Mouse (Mus musculus) inflammation-experienced regulatory T-cells, adult 16 weeks (primary cell): ENCODE measurements around the gene Plxnb2. TPM values are rescaled to one million over a fixed set of nuclear protein-coding genes. Genes with fewer than 3 reads are reported as not detected.

Experiments
- polyA plus RNA-seq: library from polyadenylated mRNA; unstranded; fragments of 100-300 nt; shearing (Covaris generic); gene quantifications from one replicate; pipeline ENCODE4 v1.2.1, GENCODE M21; 2017

The Plxnb2 gene
- polyA plus RNA-seq: 6.9 TPM

DNA sequence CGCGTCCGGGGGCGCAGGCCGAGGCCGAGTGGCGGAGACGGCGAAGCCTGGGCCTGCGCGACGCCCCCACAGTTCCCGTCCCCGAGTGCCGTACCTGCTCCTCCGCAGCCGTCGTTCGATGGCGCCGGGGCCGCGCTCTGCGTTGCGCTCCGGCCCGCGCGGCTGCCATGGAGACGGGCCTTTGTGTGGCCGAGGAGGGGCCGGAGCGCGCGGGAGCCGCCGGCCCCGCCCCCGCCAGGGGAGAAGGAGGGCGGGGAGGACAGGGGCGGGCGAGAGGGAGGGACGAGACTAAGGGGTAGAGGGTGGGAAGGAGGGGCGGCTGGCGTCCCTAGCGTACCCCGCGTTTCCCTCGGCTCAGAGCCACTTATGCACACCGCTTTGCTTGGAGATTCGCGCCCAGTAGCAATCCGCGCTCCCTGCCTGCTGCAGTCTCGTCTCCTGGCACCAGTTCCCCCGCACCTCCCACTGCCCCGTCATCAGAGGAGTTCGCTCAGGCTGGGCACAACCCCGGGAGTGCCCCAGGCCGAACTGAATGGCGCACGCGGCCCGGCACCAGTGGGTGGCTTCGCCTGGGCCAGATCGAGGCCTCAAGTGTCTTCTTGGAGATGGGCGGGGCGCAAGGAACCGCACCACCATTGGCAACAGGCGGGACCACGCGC is at the start of gene Plxnb2:
TSS of gene Plxnb2 (minus strand) at position 218 of the 659 bp plus-strand sequence.

GRCm38 (mm10) chr15:89210915-89211715 is 30.5 kb upstream of the Plxnb2 start, which contains the start of gene Ppp6r2:
Gene Ppp6r2, plus strand, starts transcription at chr15:89211553.

GRCm38 (mm10) chr15:89196313-89196706 is 15.7 kb upstream of the Plxnb2 start, which contains the start of gene Dennd6b:
Gene Dennd6b, minus strand, starts transcription at chr15:89196496.

DNA sequence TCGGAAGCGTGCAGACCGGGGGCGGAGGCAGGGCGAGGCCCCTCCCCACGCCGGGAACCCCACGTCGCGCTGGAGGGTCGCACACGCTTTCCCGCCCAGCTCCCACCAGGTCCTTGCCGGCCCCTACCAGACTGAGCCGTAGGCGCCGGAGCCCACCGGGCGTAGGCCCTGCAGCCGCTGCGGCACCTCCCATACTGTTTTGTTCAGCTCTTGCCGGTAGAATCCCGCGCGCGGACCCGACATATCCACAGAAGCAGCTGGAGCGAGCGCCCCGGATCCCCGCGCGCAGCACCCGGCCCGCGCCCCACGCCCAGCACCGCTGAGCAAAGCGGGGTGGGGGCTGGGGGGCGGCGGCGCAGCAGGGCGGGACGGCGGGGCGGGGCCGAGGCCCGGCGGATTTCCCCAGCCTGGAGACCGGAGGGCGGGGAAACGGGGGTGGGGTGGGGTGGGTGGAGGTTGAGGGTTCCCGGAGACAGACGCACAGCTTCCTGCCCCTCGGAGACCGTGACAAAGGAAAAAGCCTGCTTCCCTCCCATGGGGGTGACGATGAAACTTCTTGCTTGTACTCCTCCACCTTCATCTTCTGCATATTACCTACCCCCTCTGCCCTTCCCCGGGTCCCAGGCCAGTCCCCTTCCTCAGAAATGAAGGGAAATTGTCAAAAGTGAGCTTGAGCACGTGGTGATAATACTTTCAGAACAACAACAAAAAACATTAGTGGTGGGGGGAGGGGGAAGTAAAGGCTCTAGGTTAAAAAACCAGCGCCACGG is 31.1 kb downstream of the Plxnb2 start, which contains the start of gene Mapk11:
TSS of gene Mapk11 (minus strand) at position 358 of the 770 bp plus-strand sequence.

DNA sequence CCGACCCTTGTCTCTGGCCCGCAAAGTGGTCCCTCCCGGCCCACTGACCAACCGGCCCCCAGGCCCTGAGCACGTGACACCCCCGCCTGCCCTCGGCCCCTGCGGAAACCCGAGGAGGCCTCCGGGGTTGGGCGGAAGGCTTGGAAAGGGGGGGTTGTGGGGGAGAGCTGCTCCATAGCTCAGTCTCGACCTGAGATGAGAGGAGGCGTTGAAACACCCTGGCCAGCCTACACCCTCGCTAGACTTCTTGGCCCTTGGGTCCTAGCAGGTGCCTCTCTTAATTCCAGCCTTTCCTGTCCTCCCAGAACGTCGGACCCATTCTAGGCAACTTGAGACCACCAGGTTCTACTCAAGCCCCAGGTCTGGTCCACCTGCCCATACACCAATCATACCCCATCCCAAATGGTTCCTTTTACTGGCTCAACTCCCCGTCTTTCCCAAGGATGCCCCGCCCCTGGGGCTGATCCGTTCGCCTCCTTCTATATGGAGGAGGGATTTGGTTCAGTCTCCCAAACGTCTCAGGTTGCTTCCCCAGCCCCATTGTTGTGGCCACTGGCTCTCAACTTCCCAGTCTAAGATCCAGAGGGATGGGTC is 39.8 kb downstream of the Plxnb2 start, which contains the start of gene Mapk12:
TSS of gene Mapk12 (minus strand) at position 45 of the 594 bp plus-strand sequence.

GRCm38 (mm10) chr15:89128382-89129350 is 51.9 kb downstream of the Plxnb2 start, which contains the start of gene Hdac10:
Gene Hdac10, minus strand, starts transcription at chr15:89128700.

DNA sequence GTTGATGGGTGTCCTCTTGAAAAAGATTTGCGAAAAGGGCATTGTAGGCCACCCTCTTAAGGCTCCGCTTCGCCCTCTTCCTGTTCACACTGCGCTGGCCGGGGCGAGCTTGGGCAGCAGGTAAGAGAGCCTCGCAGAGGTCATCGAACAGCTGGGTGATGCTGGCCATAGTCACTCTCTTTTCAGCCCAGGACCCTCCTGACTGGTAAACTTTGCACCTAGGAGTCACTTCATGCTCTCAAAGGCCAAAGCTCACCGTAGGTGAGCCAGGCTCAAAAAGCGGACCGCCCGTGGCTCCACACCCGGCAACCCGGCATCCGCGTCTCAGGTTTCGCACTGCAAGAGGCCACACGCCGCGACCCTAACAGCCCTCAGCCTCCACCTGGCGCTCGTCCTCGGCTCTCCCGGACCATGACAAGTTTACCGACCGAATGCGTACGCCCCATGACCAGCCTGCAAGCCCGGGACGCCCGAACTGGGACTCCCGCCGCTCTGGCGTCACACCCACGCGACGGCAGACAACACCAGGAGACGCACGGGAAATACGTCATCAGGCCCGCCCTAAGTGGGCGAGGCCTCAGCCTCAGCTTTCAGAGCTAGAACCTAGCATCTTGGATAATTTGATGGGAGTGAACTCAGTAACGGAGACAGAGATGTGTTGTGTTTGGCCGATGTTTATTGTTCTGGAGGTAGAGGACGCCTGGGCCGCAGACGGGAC is 57.8 kb downstream of the Plxnb2 start, which contains the start of gene Tubgcp6:
TSS of gene Tubgcp6 (minus strand) at position 464 of the 718 bp plus-strand sequence.

Other genes with a start within 250 kb of the Plxnb2 start
- not detected for gene Ttll8, start 226.4 kb downstream of the Plxnb2 start, polyA plus RNA-seq
- gene Mlc1, start 201.8 kb downstream of the Plxnb2 start, polyA plus RNA-seq: not detected
- not detected for gene Mov10l1, start 197.9 kb downstream of the Plxnb2 start, polyA plus RNA-seq
- 0.30 TPM for gene Panx2, start 121.1 kb downstream of the Plxnb2 start, polyA plus RNA-seq
- gene Trabd, start 105.7 kb downstream of the Plxnb2 start, polyA plus RNA-seq: 69.7 TPM
- gene Selenoo, start 91.7 kb downstream of the Plxnb2 start, polyA plus RNA-seq: 6.0 TPM
- gene Tubgcp6, start 57.7 kb downstream of the Plxnb2 start, polyA plus RNA-seq: 35.9 TPM
- 77.6 TPM for gene Hdac10, start 52.1 kb downstream of the Plxnb2 start, polyA plus RNA-seq
- 10.2 TPM for gene Mapk12, start 40.1 kb downstream of the Plxnb2 start, polyA plus RNA-seq
- 54.8 TPM for gene Mapk11, start 31.2 kb downstream of the Plxnb2 start, polyA plus RNA-seq
- 52.0 TPM for gene Dennd6b, start 15.7 kb upstream of the Plxnb2 start, polyA plus RNA-seq
- 6.3 TPM for gene Ppp6r2, start 30.8 kb upstream of the Plxnb2 start, polyA plus RNA-seq
- gene Sbf1, start 134.5 kb upstream of the Plxnb2 start, polyA plus RNA-seq: 78.2 TPM
- not detected for gene Adm2, start 141.9 kb upstream of the Plxnb2 start, polyA plus RNA-seq
- not detected for gene Miox, start 153.6 kb upstream of the Plxnb2 start, polyA plus RNA-seq
- 77.8 TPM for gene Lmf2, start 174.9 kb upstream of the Plxnb2 start, polyA plus RNA-seq
- gene Ncaph2, start 174.9 kb upstream of the Plxnb2 start, polyA plus RNA-seq: 198 TPM
- gene Sco2, start 193.1 kb upstream of the Plxnb2 start, polyA plus RNA-seq: 6.4 TPM
- 1.0 TPM for gene Tymp, start 196.3 kb upstream of the Plxnb2 start, polyA plus RNA-seq
- 1.1 TPM for gene Odf3b, start 198.5 kb upstream of the Plxnb2 start, polyA plus RNA-seq
- 0.29 TPM for gene Klhdc7b, start 204.1 kb upstream of the Plxnb2 start, polyA plus RNA-seq
- not detected for gene Syce3, start 229.7 kb upstream of the Plxnb2 start, polyA plus RNA-seq
- 0.49 TPM for gene Cpt1b, start 245.1 kb upstream of the Plxnb2 start, polyA plus RNA-seq
- gene C730034F03Rik, start 248.8 kb upstream of the Plxnb2 start, polyA plus RNA-seq: 6.1 TPM
- not detected for gene Gm44502, start 248.9 kb upstream of the Plxnb2 start, polyA plus RNA-seq
- gene Chkb, start 249.1 kb upstream of the Plxnb2 start, polyA plus RNA-seq: 111 TPM